Mouse (Mus musculus) liver, adult 2 months (tissue): ENCODE measurements around the gene Polh. TPM values are rescaled to one million over a fixed set of nuclear protein-coding genes. Genes with fewer than 3 reads are reported as not detected.
A peak's percentile ranks its signal among the peaks of the same experiment; 100 is the strongest.

ENCODE experiments used
- DNase-seq: peaks from one replicate; pipeline ENCODE4 v3.0.0-alpha.2; 2011; ENCODE audit warnings: low read depth, low spot score; ENCODE audit errors: extremely low read depth
- H3K27ac ChIP-seq: fragments of 200-500 bp; replicated peaks from 2 replicates; pipeline ENCODE4 v1.5.1; 2012; ENCODE audit warnings: low read depth, mild to moderate bottlenecking, control low read depth, inconsistent platforms, low read length; ENCODE audit not compliant: insufficient read depth
- H3K27me3 ChIP-seq: fragments of 200-500 bp; 2 replicates; pipeline ENCODE4 v1.6.1; 2012; ENCODE audit warnings: mild to moderate bottlenecking, moderate library complexity, low read length, inconsistent platforms; ENCODE audit not compliant: control insufficient read depth, insufficient read depth
- H3K36me3 ChIP-seq: fragments of 200-500 bp; 2 replicates; pipeline ENCODE4 v1.6.1; 2012; ENCODE audit warnings: low read length, inconsistent platforms; ENCODE audit not compliant: control insufficient read depth, insufficient read depth
- H3K4me1 ChIP-seq: fragments of 200-500 bp; 2 replicates; pipeline ENCODE4 v1.6.1; 2011; ENCODE audit warnings: low read length; ENCODE audit not compliant: control insufficient read depth, insufficient read depth
- H3K4me3 ChIP-seq: fragments of 200-500 bp; 2 replicates; pipeline ENCODE4 v1.5.1; 2011; ENCODE audit warnings: low read depth, mild to moderate bottlenecking, control low read depth, low read length, moderate library complexity; ENCODE audit not compliant: insufficient read depth
- H3K79me2 ChIP-seq: fragments of 200-500 bp; 2 replicates; pipeline ENCODE4 v1.6.1; 2012; ENCODE audit warnings: inconsistent platforms, mild to moderate bottlenecking, low read length, moderate library complexity; ENCODE audit not compliant: control insufficient read depth, insufficient read depth
- H3K9ac ChIP-seq: fragments of 200-500 bp; 2 replicates; pipeline ENCODE4 v1.6.1; 2012; ENCODE audit warnings: low read depth, mild to moderate bottlenecking, control low read depth, inconsistent platforms, low read length
- CTCF ChIP-seq: fragments of 200-500 bp; IDR thresholded peaks from 2 replicates; pipeline ENCODE4 v1.5.1; 2011; ENCODE audit warnings: low read depth, low read length, control low read depth
- POLR2A ChIP-seq: fragments of 200-500 bp; IDR thresholded peaks from 2 replicates; pipeline ENCODE4 v1.6.1; 2011; ENCODE audit warnings: low read length, control low read depth; ENCODE audit not compliant: insufficient read depth; ENCODE audit errors: extremely low read depth
- WGBS: fragments of 180-500 bp; shearing (Covaris S2); methylation state at CpG from one replicate; pipeline ENCODE4 v1.1.7; 2018; 5-methylcytosine and 5-hydroxymethylcytosine counted together
- polyA plus RNA-seq: library from polyadenylated mRNA; depleted of rRNA; stranded (reverse); fragments of >200 nt; gene quantifications from 2 replicates; pipeline ENCODE4 v1.2.3, GENCODE M21; 2012
- total RNA-seq: library from RNA; depleted of rRNA; stranded (reverse); fragments of >200 nt; gene quantifications from 2 replicates; pipeline ENCODE4 v1.2.3, GENCODE M21; 2014

Gene Polh
- total and polyA plus RNA-seq, 2 experiments, result 2.4 to 5.3 TPM

DNA sequence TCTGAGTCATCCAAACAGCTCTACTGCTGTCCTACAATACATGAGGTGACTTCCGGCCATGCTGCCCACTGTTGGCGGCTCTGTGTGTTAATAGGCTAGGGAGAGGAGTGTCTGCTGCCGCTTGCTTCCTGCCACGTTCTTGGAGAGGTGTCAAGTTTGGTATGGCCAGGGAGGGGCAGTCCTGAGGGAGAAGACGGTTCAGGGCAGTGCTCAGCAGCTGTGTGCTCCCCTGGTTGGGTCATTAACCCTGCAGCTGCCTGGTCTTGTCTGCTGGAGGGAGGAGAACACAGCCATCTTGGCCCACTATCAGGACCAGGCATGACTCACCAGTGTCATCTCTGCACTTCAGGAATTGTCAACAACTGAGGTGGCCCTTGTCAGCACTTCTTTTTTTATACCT, 34.1 kb downstream of the Polh start:
- no peaks in the 10 kb centered on the region; the same call in 1 of the 2 replicates for H3K79me2 ChIP-seq
- peaks cover 35% of the 10 kb centered on the region for H3K36me3 ChIP-seq
- H3K27ac ChIP-seq, result no peak overlapping the region
- TF ChIP-seq POLR2A (no peak), CTCF (no peak)
- 0 out of 2 replicates have a peak, but pooled peaks cover 1% of the 10 kb centered on the region for H3K4me1 ChIP-seq
- H3K9ac ChIP-seq, result no peak overlapping the region
- no peaks in the 10 kb centered on the region for H3K27me3 ChIP-seq
- WGBS, result 64% methylated on average over 5 of the region's 5 CpGs
- H3K4me3 ChIP-seq, result no peak overlapping the region
- DNase-seq, result no peak

GRCm38 (mm10) chr17:46167014-46167413, 35.4 kb downstream of the Polh start:
- Histone ChIP-seq H3K4me3 (no peak overlapping the region), H3K27me3 (no peaks in the 10 kb centered on the region), H3K27ac (no peak overlapping the region), H3K4me1 (peaks cover 9% of the 10 kb centered on the region; the same call in 1 of the 2 replicates), H3K9ac (no peak overlapping the region), H3K79me2 (no peaks in the 10 kb centered on the region; the same call in 1 of the 2 replicates), H3K36me3 (peaks cover 32% of the 10 kb centered on the region)
- TF ChIP-seq CTCF (peak; percentile 37; the same call in 1 of the 2 replicates), POLR2A (no peak)
- no peak for DNase-seq
- 88% methylated on average over 11 of the region's 11 CpGs for WGBS

DNA sequence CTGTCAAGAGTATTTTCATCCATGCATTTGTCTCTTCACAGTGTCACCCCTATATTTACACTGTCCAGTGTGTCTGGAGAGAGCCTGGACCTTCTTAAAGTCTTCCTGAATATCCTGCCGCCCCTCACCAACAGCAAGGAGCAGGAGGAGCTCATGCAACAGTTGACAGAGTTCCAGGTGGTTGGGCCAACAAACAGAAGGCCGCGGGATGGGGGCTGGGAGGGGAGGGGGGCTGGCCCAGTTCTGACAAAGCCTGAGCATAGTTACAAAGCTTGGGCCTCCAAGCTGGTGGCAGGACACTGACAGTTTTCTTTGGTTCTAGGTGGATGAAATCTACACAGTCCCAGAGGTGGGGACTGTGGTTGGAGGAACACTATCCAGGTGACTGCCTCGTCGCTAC, 36.2 kb downstream of the Polh start:
- H3K36me3 ChIP-seq, result peaks cover 30% of the 10 kb centered on the region
- no peak for DNase-seq
- H3K9ac ChIP-seq, result no peak overlapping the region
- peaks cover 13% of the 10 kb centered on the region for H3K4me1 ChIP-seq
- H3K79me2 ChIP-seq, result no peaks in the 10 kb centered on the region; the same call in 1 of the 2 replicates
- TF ChIP-seq POLR2A, result no peak
- no peak for TF ChIP-seq CTCF
- H3K27me3 ChIP-seq, result no peaks in the 10 kb centered on the region
- no peak overlapping the region for H3K4me3 ChIP-seq
- WGBS, result 79% methylated on average over 5 of the region's 5 CpGs
- no peak overlapping the region for H3K27ac ChIP-seq

DNA sequence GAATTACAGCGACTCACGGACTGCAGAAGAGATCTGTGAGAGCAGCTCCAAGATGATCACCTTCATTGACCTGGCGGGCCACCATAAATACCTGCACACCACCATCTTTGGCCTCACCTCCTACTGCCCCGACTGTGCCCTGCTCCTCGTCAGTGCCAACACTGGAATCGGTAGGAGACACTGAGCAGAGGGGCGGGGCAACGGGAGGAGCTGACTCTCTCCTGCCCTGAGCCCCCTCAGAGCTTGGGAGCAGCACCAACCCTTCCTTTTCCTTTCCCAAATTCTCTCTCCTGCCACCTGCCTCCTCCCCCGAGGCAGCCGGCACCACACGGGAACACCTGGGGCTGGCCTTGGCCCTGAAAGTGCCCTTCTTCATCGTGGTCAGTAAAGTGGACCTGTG, 37.0 kb downstream of the Polh start:
- no peak overlapping the region for H3K4me3 ChIP-seq
- H3K27ac ChIP-seq, result no peak overlapping the region
- peaks cover 13% of the 10 kb centered on the region for H3K4me1 ChIP-seq
- H3K9ac ChIP-seq, result no peak overlapping the region
- TF ChIP-seq CTCF (no peak), POLR2A (no peak)
- peaks cover 27% of the 10 kb centered on the region; the same call in 1 of the 2 replicates for H3K36me3 ChIP-seq
- 85% methylated on average over 12 of the region's 12 CpGs for WGBS
- no peaks in the 10 kb centered on the region for H3K27me3 ChIP-seq
- no peak for DNase-seq
- no peaks in the 10 kb centered on the region; the same call in 1 of the 2 replicates for H3K79me2 ChIP-seq

DNA sequence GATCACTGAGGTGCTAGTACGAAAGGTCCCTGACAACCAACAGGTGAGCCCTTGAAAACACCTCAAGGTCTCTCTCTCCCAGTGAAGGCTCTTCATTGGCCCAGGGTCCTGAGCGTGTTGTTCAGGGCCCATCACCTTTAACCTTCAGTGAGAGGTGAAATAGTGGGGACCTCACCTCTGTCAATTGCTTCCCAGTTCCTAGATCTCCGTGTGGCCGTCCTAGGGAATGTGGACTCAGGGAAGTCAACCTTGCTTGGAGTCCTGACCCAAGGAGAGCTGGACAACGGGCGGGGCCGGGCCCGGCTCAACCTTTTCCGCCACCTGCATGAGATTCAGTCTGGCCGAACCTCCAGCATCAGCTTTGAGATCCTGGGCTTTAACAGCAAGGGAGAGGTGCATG, 37.7 kb downstream of the Polh start:
- TF ChIP-seq POLR2A (no peak), CTCF (no peak)
- Histone ChIP-seq H3K36me3 (peaks cover 26% of the 10 kb centered on the region; the same call in 1 of the 2 replicates), H3K27me3 (no peaks in the 10 kb centered on the region), H3K9ac (no peak overlapping the region), H3K27ac (no peak overlapping the region), H3K4me3 (no peak overlapping the region), H3K79me2 (no peaks in the 10 kb centered on the region; the same call in 1 of the 2 replicates), H3K4me1 (peaks cover 13% of the 10 kb centered on the region)
- 95% methylated on average over 10 of the region's 10 CpGs for WGBS
- no peak for DNase-seq

DNA sequence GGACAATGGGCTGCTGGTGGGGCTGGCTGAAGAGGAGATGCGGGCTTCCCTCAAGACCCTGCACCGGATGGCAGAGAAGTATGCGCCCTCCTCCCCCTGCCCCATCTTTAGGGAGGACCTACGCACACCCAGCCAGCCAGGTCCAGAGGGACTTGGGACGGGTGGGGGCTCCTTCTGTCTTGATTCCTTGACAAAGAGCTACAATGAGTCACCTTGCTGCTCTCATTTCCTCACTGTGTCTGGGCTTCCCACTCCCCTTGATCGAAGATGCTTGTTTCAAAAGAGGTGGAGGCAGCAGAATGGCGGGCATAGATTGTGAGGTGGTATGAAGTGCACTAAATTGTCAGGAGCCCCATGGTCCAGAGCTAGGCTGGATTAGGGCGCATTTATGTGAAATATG, 38.1 kb downstream of the Polh start:
- Histone ChIP-seq H3K9ac (no peak overlapping the region), H3K4me1 (peaks cover 13% of the 10 kb centered on the region), H3K79me2 (no peaks in the 10 kb centered on the region; the same call in 1 of the 2 replicates), H3K4me3 (no peak overlapping the region), H3K27me3 (no peaks in the 10 kb centered on the region), H3K27ac (no peak overlapping the region), H3K36me3 (peaks cover 23% of the 10 kb centered on the region; the same call in 1 of the 2 replicates)
- no peak for DNase-seq
- no peak for TF ChIP-seq CTCF
- no peak for TF ChIP-seq POLR2A
- 95% methylated on average over 8 of the region's 8 CpGs for WGBS
